Mouse (Mus musculus) embryonic facial prominence, embryonic 10.5 days (tissue): Measurements from ENCODE around the gene Espl1. TPM values are rescaled to one million over a fixed set of nuclear protein-coding genes. Genes with fewer than 3 reads are reported as not detected.

Experiments used
- DNase-seq: peaks from one replicate; pipeline ENCODE4 v3.0.0-alpha.2; 2017; ENCODE audit warnings: low spot score
- H3K27ac ChIP-seq: fragments of 300-500 bp; sonication (generic); replicated peaks from 2 replicates; pipeline ENCODE4 v1.5.1; 2016; ENCODE audit warnings: mild to moderate bottlenecking
- H3K27me3 ChIP-seq: fragments of 300-500 bp; sonication (generic); replicated peaks from 2 replicates; pipeline ENCODE4 v1.6.1; 2016; ENCODE audit warnings: low read depth, mild to moderate bottlenecking; ENCODE audit not compliant: poor library complexity, severe bottlenecking
- H3K36me3 ChIP-seq: fragments of 300-500 bp; sonication (generic); replicated peaks from 2 replicates; pipeline ENCODE4 v1.6.1; 2016; ENCODE audit warnings: mild to moderate bottlenecking, moderate library complexity
- H3K4me1 ChIP-seq: fragments of 300-500 bp; sonication (generic); 2 replicates; pipeline ENCODE4 v1.6.1; 2016
- H3K4me3 ChIP-seq: fragments of 300-500 bp; sonication (generic); 2 replicates; pipeline ENCODE4 v1.5.1; 2016; ENCODE audit warnings: mild to moderate bottlenecking, moderate library complexity
- H3K9me3 ChIP-seq: fragments of 300-500 bp; sonication (generic); 2 replicates; pipeline ENCODE4 v1.6.1; 2016; ENCODE audit warnings: mild to moderate bottlenecking
- WGBS: fragments of 180-500 bp; shearing (Covaris S2); methylation state at CpG from one replicate; pipeline ENCODE4 v1.1.7; 2016; 5-methylcytosine and 5-hydroxymethylcytosine counted together
- polyA plus RNA-seq: library from polyadenylated mRNA; unstranded; fragments of >200 nt; fragmentation: Nextera tagmentation; extraction: Ambion mirVana; gene quantifications from 2 replicates; pipeline ENCODE4 v1.2.1, GENCODE M21; 2016

Espl1 gene
- polyA plus RNA-seq, 1 experiment from 2014 or later = 57.6 TPM

- peaks cover 44% of the 10 kb centered on the region for H3K4me1 ChIP-seq
- no peaks in the 10 kb centered on the region for H3K9me3 ChIP-seq
- H3K4me3 ChIP-seq = peak overlapping the region; percentile 42
- peaks cover 58% of the 10 kb centered on the region for H3K27me3 ChIP-seq
- DNase-seq = no peak
- H3K36me3 ChIP-seq = no peaks in the 10 kb centered on the region
- H3K27ac ChIP-seq = peak overlapping the region; percentile 80
- 8% methylated on average over 13 of the region's 13 CpGs for WGBS
Measured at GRCm38 (mm10) chr15:102369972-102370371, 73.9 kb downstream of the Espl1 start.

- no peaks in the 10 kb centered on the region for H3K9me3 ChIP-seq
- H3K4me1 ChIP-seq = peaks cover 43% of the 10 kb centered on the region
- peaks cover 56% of the 10 kb centered on the region for H3K27me3 ChIP-seq
- H3K27ac ChIP-seq = peak overlapping the region; percentile 80
- WGBS = 5% methylated on average over 10 of the region's 10 CpGs
- H3K4me3 ChIP-seq = peak overlapping the region; percentile 42
- no peaks in the 10 kb centered on the region for H3K36me3 ChIP-seq
- DNase-seq = peak; percentile 82
Measured at GRCm38 (mm10) chr15:102370727-102371126, 74.7 kb downstream of the Espl1 start.

Other genes starting within 250 kb of the Espl1 start
- gene Eif4b, start 222.5 kb upstream of the Espl1 start, polyA plus RNA-seq = 133 and 136 TPM in 2 replicates
- gene Tns2, start 195.9 kb upstream of the Espl1 start, polyA plus RNA-seq = 12.3 and 14.9 TPM in 2 replicates
- 12.7 and 13.2 TPM in 2 replicates for gene Spryd3, start 160.0 kb upstream of the Espl1 start, polyA plus RNA-seq
- 0.26 and 0.36 TPM in 2 replicates for gene Igfbp6, start 151.9 kb upstream of the Espl1 start, polyA plus RNA-seq
- 0.09 and 0.18 TPM in 2 replicates for gene Soat2, start 145.7 kb upstream of the Espl1 start, polyA plus RNA-seq
- gene Zfp740, start 93.0 kb upstream of the Espl1 start, polyA plus RNA-seq = 77.6 and 79.3 TPM in 2 replicates
- 48.6 and 48.7 TPM in 2 replicates for gene Csad, start 91.5 kb upstream of the Espl1 start, polyA plus RNA-seq
- gene Itgb7, start 64.3 kb upstream of the Espl1 start, polyA plus RNA-seq = 1.1 and 1.6 TPM in 2 replicates
- gene Rarg, start 38.7 kb upstream of the Espl1 start, polyA plus RNA-seq = 77.8 and 90.2 TPM in 2 replicates
- 0.75 and 1.3 TPM in 2 replicates for gene Gm9918, start 25.7 kb upstream of the Espl1 start, polyA plus RNA-seq
- 63.2 and 66.4 TPM in 2 replicates for gene Mfsd5, start 16.8 kb upstream of the Espl1 start, polyA plus RNA-seq
- gene Pfdn5, start 29.9 kb downstream of the Espl1 start, polyA plus RNA-seq = 353 and 356 TPM in 2 replicates
- 123 and 126 TPM in 2 replicates for gene Myg1, start 35.4 kb downstream of the Espl1 start, polyA plus RNA-seq
- gene Aaas, start 54.5 kb downstream of the Espl1 start, polyA plus RNA-seq = 135 and 137 TPM in 2 replicates
- gene Sp7, start 70.9 kb downstream of the Espl1 start, polyA plus RNA-seq = 1.4 and 1.7 TPM in 2 replicates
- 9.9 and 10.6 TPM in 2 replicates for gene Sp1, start 109.9 kb downstream of the Espl1 start, polyA plus RNA-seq
- gene Amhr2, start 149.1 kb downstream of the Espl1 start, polyA plus RNA-seq = 0.09 and 0.20 TPM in 2 replicates
- 73.1 and 77.4 TPM in 2 replicates for gene Prr13, start 162.8 kb downstream of the Espl1 start, polyA plus RNA-seq
- 206 and 217 TPM in 2 replicates for gene Pcbp2, start 174.3 kb downstream of the Espl1 start, polyA plus RNA-seq
- gene Gm10337, start 207.5 kb downstream of the Espl1 start, polyA plus RNA-seq = 7.6 TPM in 1 of 2 replicates, not detected in the other
- 29.1 and 32.3 TPM in 2 replicates for gene Map3k12, start 220.8 kb downstream of the Espl1 start, polyA plus RNA-seq
- gene Tarbp2, start 221.9 kb downstream of the Espl1 start, polyA plus RNA-seq = 140 and 143 TPM in 2 replicates
- gene Npff, start 228.7 kb downstream of the Espl1 start, polyA plus RNA-seq = 1.8 and 2.8 TPM in 2 replicates